Mouse (Mus musculus): ENCODE data around the gene Ssbp2. TPM values are rescaled to one million over a fixed set of nuclear protein-coding genes. Genes with fewer than 3 reads are reported as not detected.

Gene Ssbp2
- polyA plus RNA-seq (2014; fragmentation: Illumina TruSeq; extraction: RNeasy Lipid Tissue Mini Kit (QIAGEN cat#74804); ENCODE audit: low read depth, low replicate concordance), result 15.4 TPM

DNA sequence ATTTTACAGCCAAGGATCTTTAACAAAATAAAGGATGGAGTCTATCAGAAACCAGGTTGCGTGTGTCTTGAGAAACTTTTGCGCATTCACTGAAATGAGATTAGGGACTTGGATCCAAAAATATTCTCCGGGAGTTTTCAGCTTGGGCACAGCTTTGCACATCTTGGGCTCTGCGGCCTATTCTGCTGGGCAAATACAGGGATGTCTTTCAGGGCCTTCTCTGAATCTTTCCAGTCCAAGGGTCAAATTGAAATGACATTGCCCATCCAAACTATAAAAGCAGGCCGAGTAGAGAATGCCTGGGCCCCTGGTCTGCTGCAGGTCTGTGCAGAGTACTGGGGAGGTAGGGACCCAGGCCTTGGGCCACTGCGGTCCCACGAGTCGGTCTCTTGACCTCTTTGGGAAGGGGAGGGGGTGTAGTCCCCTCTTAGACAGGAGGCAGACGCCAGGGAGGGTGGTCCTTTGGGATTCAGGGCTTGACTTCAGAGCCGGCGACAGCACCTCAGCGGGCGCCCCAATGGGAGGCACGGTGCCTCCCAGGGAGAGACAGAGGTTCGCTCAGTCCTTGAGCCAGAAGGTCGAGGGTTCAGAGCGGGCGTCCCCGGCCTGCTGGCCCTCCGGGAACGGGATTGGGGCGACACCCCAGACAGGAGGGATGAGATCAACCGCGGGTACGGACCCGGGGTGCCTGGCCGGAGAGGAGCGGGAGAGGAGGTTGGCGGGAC is at the start of gene Ssbp2:
Ssbp2 (plus strand) TSS at position 388 of the 725 bp plus-strand sequence.

DNA sequence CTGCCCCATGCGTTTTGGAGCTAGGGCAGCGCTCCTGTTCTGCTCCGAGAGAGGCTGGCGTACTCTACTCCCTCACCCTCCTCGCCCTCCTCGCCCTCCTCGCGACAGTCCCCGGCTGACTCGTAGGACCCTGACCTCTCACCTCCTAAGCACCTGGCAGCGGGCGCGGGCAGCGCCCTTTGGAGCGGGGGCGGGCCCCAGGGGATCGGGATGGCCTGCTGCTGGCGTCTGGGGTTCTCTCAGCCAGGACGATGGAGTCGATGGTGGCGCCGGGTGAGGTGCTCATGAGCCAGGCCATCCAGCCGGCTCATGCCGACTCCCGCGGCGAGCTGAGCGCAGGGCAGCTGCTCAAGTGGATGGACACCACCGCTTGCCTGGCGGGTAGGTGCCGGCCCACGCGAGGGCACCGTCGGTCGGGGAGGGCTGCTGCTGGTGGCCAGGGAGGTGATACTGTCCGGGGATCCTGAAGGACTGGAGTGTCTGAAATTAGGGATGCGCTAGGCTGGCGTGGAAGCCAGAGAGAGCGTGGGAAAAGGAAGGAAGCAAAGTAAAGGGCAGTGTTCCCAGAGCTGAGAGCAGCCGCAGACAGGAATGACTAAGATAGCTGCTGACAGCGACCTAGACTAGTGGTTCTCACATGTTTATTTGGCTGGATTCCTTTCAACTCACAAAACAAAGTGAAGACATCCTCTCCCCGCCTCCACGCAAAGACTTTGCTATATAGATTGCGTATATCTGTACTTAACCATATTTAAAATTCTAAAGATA is 281.4 kb downstream of the Ssbp2 start, which contains the start of gene Acot12:
Acot12 (plus strand) TSS at position 233 of the 768 bp plus-strand sequence.

Other genes starting within 250 kb of the Ssbp2 start
- 19.9 TPM for gene Atg10, start 236.3 kb upstream of the Ssbp2 start, polyA plus RNA-seq (2014; fragmentation: Illumina TruSeq; extraction: RNeasy Lipid Tissue Mini Kit (QIAGEN cat#74804); ENCODE audit: low read depth, low replicate concordance)